Mouse (Mus musculus) left cerebral cortex, postnatal 36 days (tissue): ENCODE measurements at regions not wholly inside any gene's neighbourhood (a gene's known extent, or its start where the extent isn't known, plus 50 kb on each side); places are given as distances from the start of the nearest gene placed in this dataset.

Source experiments
- DNase-seq, 2 experiments: peaks; one replicate each; pipeline ENCODE4 v3.0.0; 2021 to 2022; ENCODE audit warnings: low spot score in 2 of 2, mixed read lengths in 1 of 2
- intact Hi-C: fragments of 180-260 bp; cut with DNase I; formaldehyde crosslinking; loops from one replicate; pipeline ENCODE4 v1.15.1; 2025

- intact Hi-C loops: no loop called here
Measured at GRCm38 (mm10) chr7:115062817-115063216, 319.3 kb downstream of the Insc start.

GRCm38 (mm10) chr7:115067641-115068040 is 324.1 kb downstream of the Insc start:
- intact Hi-C loops: no loop called here
- no peak for DNase-seq

More at GRCm38 (mm10) chr7:115062817-115063216, 319.3 kb downstream of the Insc start:
- no peak for DNase-seq

- no peak for DNase-seq
- intact Hi-C loops: no loop called here
Measured at GRCm38 (mm10) chr7:115073406-115073805, 329.9 kb downstream of the Insc start.

- intact Hi-C loops: no loop called here
- no peak for DNase-seq
Measured at GRCm38 (mm10) chr7:115076781-115077180, 333.3 kb downstream of the Insc start.

GRCm38 (mm10) chr7:115084711-115085380 is 341.4 kb downstream of the Insc start:
- DNase-seq: no peak
- intact Hi-C loops: no loop called here

GRCm38 (mm10) chr7:115086542-115087448 is 343.3 kb downstream of the Insc start:
- intact Hi-C loops: no loop called here
- DNase-seq: no peak

GRCm38 (mm10) chr7:115092481-115093050 is 349.1 kb downstream of the Insc start:
- DNase-seq: no peak
- intact Hi-C loops: no loop called here

- intact Hi-C loops: no loop called here
- no peak for DNase-seq
Measured at GRCm38 (mm10) chr7:115106041-115106440, 362.5 kb downstream of the Insc start.

GRCm38 (mm10) chr7:115112282-115112681 is 368.8 kb downstream of the Insc start:
- intact Hi-C loops: no loop called here
- DNase-seq: no peak

GRCm38 (mm10) chr7:115123283-115123682 is 379.8 kb downstream of the Insc start:
- intact Hi-C loops: no loop called here
- no peak for DNase-seq

GRCm38 (mm10) chr7:115129001-115129400 is 385.5 kb downstream of the Insc start:
- intact Hi-C loops: no loop called here
- DNase-seq: no peak

- intact Hi-C loops: no loop called here
- no peak for DNase-seq
Measured at GRCm38 (mm10) chr7:115131259-115131969, 387.9 kb downstream of the Insc start.

GRCm38 (mm10) chr7:115131970-115132551 is 388.6 kb downstream of the Insc start:
- no peak for DNase-seq
- intact Hi-C loops: no loop called here

- no peak for DNase-seq
- intact Hi-C loops: no loop called here
Measured at GRCm38 (mm10) chr7:115132595-115132994, 389.1 kb downstream of the Insc start.

GRCm38 (mm10) chr7:115134926-115135575 is 391.6 kb downstream of the Insc start:
- no peak for DNase-seq
- intact Hi-C loops: no loop called here

GRCm38 (mm10) chr7:115140286-115140685 is 396.8 kb downstream of the Insc start:
- intact Hi-C loops: no loop called here
- no peak for DNase-seq

GRCm38 (mm10) chr7:115142163-115142562 is 398.7 kb downstream of the Insc start:
- no peak for DNase-seq
- intact Hi-C loops: no loop called here

- intact Hi-C loops: no loop called here
- no peak for DNase-seq
Measured at GRCm38 (mm10) chr7:115144947-115145346, 401.5 kb downstream of the Insc start.

- no peak for DNase-seq
Measured at GRCm38 (mm10) chr7:115147352-115147977, 404.0 kb downstream of the Insc start.

More at GRCm38 (mm10) chr7:115147352-115147977, 404.0 kb downstream of the Insc start:
- intact Hi-C loops: no loop called here
